Mouse (Mus musculus): ENCODE measurements around the gene Ralgapa1.
"Not testable (repeated sequence)": the region's sequence is repeated elsewhere in the genome, so short reads cannot be mapped to it uniquely, and the experiment has no call there.

- not testable (repeated sequence) for TF ChIP-seq CTCF (IDR thresholded peaks at IDR 0.05; ENCODE audit: low read depth, low read length); POLR2A (IDR thresholded peaks at IDR 0.05; ENCODE audit: insufficient read depth, low read length)
Observed at GRCm38 (mm10) chr12:55794485-55794884, 26.5 kb downstream of the Ralgapa1 start.
